Mouse (Mus musculus): ENCODE results near the gene Fchsd2. TPM values are rescaled to one million over a fixed set of nuclear protein-coding genes. Genes with fewer than 3 reads are reported as not detected.

The Fchsd2 gene
- polyA plus RNA-seq, 1 experiment from 2014 or later: 8.0 TPM

DNA sequence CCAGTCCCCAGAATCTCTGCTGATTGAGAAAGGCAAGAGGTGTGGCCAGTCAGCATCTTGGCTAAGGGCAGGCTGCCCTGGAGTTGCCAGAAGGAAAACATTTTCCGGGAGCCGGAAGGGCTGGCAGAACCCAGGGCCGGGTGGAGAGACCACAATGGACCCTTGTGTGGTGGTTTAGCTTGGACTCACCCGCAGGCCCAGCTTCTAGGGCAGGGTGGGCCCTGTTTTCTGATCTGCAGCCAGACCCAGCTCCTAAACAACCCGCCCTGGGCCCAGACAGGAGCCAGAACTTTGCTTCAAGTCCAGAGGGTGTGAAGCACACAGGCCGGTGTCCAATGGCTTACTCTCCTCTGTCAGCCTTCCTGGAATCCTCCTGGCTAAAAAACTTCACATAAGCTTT is 30.4 kb upstream of the Fchsd2 start:
- ATAC-seq: no peak
- 78% methylated on average over 6 of the region's 6 CpGs for WGBS (ENCODE audit: insufficient replicate concordance)
- Histone ChIP-seq H3K36me3 (no peaks in the 10 kb centered on the region), H3K9ac (no peak overlapping the region), H3K4me2 (no peak overlapping the region), H3K4me1 (peaks cover 28% of the 10 kb centered on the region; the same call in 1 of the 2 replicates), H3K9me3 (replicated peaks) (no peaks in the 10 kb centered on the region), H3K27me3 (replicated peaks) (0 out of 2 replicates have a peak, but pooled peaks cover 4% of the 10 kb centered on the region), H3K4me3 (no peak overlapping the region), H3K27ac (no peak overlapping the region)

DNA sequence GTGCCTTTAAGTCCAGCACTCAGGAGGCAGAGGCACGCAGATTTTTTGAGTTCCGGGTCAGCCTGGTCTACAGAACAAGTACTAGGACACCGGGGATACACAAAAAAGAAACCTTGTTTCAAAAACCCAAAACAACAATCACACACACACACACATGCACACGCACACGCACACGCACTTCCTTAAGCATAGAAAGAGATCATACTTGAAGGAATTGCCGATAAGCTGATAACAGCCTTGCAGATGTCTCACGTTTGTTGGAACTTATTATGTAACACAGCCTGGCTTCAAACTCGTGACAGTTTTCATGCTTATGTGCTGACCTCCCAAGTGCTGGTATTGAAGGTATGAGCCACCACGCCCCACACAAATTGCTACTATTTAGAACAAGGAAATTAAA is 29.1 kb upstream of the Fchsd2 start:
- WGBS (ENCODE audit: insufficient replicate concordance): 63% methylated on average over 10 of the region's 10 CpGs
- ATAC-seq: no peak
- no peak overlapping the region for H3K27ac ChIP-seq

DNA sequence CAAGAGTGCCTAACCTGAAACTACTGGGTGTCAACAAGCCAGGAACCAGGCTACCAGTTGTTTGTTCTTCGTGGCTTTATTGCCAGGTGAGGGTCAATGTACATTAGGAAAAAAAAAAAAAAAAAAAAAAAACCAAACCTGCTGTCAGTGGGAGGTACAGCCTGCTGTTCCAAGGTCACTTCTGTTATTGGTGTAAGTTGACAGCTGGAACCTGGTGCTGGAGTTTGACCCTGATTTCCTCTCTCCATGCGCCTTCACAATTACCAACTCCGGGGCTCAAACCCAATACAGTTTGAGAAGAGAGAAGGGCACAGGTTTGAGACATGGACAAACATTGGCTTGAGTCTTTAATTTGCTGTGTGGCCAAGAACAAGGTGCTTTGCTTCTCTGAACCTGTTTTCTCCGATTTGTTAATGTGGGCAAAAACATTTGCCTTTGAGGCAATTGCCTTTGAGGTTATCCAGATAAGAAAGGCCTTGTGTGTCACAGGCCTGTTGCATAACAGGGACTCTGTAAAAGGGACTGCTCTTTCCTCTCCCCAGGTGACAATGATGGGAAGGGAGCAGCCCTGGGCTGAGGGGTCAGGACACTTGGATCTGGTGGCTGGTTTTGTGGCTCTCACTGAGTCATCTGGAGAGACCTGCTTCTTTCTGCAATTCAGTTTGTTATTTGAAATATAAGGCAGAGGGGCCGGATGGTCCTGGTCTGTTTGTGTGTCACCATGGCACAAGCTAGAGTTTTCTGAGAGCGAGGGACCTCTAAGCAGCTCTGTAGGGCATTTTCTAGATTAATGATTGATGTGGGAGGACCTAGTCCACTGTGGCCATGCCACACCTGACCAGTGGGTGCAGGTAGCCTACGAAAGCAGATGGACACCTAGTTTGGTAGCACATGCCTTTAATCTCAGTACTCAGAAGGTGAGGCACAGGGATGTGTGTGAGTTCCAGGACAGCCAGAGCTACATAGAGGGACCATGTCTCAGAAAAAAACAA is 27.7 kb upstream of the Fchsd2 start:
- Histone ChIP-seq H3K27ac (peak overlapping the region; percentile 56), H3K4me3 (no peak overlapping the region), H3K4me2 (no peak overlapping the region), H3K4me1 (peaks cover 43% of the 10 kb centered on the region), H3K27me3 (replicated peaks) (0 out of 2 replicates have a peak, but pooled peaks cover 4% of the 10 kb centered on the region), H3K9ac (no peak overlapping the region), H3K9me3 (replicated peaks) (no peaks in the 10 kb centered on the region), H3K36me3 (no peaks in the 10 kb centered on the region)
- ATAC-seq: peak; percentile 59
- 68% methylated on average over 7 of the region's 7 CpGs for WGBS (ENCODE audit: insufficient replicate concordance)

More for the DNA sequence above, 29.1 kb upstream of the Fchsd2 start:
- Histone ChIP-seq H3K36me3 (no peaks in the 10 kb centered on the region), H3K27me3 (replicated peaks) (0 out of 2 replicates have a peak, but pooled peaks cover 4% of the 10 kb centered on the region), H3K9me3 (replicated peaks) (no peaks in the 10 kb centered on the region), H3K4me2 (no peak overlapping the region), H3K4me1 (peaks cover 28% of the 10 kb centered on the region; the same call in 1 of the 2 replicates), H3K4me3 (no peak overlapping the region), H3K9ac (no peak overlapping the region)

DNA sequence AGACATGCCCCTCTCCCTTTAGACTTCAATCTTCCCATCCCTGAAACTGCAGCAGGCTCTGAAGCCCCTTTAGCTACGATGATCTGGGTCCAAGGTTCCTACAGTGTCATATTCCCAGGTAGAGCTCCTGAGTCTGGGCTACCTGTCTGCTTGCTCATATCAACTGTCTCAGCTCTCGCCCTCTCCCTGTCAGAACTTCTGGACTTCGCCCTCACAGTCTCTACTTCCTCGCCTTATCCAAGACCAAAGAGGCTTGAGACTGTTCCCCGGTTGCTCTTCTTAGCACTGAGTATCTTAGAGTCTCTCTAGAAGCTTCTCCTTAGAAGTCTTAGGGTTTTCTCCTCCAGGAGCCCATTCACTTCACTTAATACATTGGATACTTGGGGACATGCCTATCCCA is 26.7 kb upstream of the Fchsd2 start:
- H3K4me2 ChIP-seq: no peak overlapping the region
- no peak overlapping the region; the same call in 1 of the 2 replicates for H3K27ac ChIP-seq
- peaks cover 44% of the 10 kb centered on the region for H3K4me1 ChIP-seq
- H3K36me3 ChIP-seq: no peaks in the 10 kb centered on the region
- ATAC-seq: no peak
- WGBS (ENCODE audit: insufficient replicate concordance): 65% methylated on average over 5 of the region's 5 CpGs
- no peak overlapping the region for H3K4me3 ChIP-seq
- no peaks in the 10 kb centered on the region for H3K9me3 ChIP-seq (replicated peaks)
- H3K27me3 ChIP-seq (replicated peaks): 0 out of 2 replicates have a peak, but pooled peaks cover 4% of the 10 kb centered on the region
- H3K9ac ChIP-seq: no peak overlapping the region

DNA sequence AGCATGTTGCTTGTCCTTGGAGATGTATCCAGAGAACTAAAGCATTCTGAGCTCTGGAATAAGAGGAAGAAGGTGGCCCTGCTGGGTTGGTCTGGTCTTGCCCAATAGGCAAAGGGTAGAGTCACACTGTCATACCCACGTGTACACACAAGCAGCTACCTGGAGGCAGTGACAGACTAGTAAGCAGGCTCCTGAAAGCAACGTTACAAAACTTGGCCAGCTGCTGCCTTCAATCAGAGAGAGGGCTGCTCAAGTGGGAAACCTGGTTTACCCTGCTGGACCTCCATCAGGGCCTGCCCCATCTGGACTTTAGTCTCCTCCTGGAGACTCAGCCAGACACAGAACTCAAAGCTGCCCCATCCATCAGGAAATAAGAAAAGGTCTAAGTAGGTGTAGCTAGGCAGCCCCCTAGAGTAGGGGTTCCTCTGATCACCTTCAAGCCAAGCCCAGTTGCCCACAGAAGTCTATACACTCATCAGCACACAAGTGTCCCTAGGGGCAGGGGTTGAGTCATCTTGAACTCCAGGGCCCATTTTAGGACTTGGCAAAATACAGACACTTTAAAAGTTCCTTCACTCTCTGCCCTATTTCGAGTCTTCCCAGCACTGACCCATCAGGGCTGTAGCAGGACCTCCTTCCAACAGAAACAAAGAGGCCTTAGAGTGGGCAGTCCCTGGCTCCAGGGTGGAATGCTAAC is 25.9 kb upstream of the Fchsd2 start:
- no peak overlapping the region for H3K27ac ChIP-seq
- H3K27me3 ChIP-seq (replicated peaks): 0 out of 2 replicates have a peak, but pooled peaks cover 4% of the 10 kb centered on the region
- no peaks in the 10 kb centered on the region for H3K9me3 ChIP-seq (replicated peaks)
- 38% methylated on average over 3 of the region's 3 CpGs for WGBS (ENCODE audit: insufficient replicate concordance)
- no peak overlapping the region for H3K9ac ChIP-seq
- H3K36me3 ChIP-seq: no peaks in the 10 kb centered on the region
- H3K4me3 ChIP-seq: no peak overlapping the region
- H3K4me1 ChIP-seq: peaks cover 45% of the 10 kb centered on the region
- no peak for ATAC-seq
- no peak overlapping the region for H3K4me2 ChIP-seq

DNA sequence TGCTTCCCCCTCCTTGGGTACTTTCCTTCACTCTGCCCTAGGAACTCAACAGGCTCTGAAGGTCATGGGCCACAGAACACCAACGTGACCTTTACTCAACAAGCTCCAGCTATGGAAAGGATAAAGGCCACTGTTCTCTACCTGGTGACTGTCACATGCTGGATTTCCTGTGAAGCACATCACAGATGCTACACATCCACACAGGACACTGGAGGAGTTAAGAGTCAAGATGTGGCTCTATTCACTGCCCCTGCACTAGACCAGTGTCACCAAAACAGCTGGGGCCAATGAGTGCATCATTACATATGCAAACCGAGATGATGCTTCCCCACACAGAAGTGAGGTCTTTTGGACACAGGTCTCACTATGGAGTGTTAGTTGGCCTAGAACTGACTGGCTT is 25.1 kb upstream of the Fchsd2 start:
- Histone ChIP-seq H3K9ac (no peak overlapping the region), H3K4me2 (no peak overlapping the region), H3K27ac (no peak overlapping the region), H3K4me3 (no peak overlapping the region), H3K9me3 (replicated peaks) (no peaks in the 10 kb centered on the region), H3K4me1 (peaks cover 48% of the 10 kb centered on the region), H3K27me3 (replicated peaks) (no peaks in the 10 kb centered on the region), H3K36me3 (no peaks in the 10 kb centered on the region)
- 57% methylated on average over 2 of the region's 2 CpGs for WGBS (ENCODE audit: insufficient replicate concordance)
- ATAC-seq: no peak

DNA sequence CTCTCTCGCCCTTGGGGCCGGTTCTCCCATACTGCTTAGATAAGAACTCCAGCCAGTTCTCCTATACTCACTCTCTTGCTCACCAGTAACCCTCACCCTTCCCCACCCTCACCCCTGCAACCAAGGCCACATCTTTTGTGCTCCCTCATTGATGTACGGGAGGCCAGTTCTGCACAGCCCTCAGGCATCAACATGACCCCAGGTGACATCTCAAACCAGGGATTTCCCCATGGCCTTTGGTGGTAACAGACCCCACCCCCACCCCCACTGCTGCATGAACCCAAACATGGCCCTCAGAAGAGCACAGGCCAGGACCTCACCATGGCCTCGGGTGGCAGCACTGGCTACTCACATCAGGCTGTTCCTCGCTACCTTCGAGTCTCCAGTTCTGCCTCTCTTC is 23.4 kb upstream of the Fchsd2 start:
- Histone ChIP-seq H3K9ac (no peak overlapping the region), H3K9me3 (replicated peaks) (no peaks in the 10 kb centered on the region)

DNA sequence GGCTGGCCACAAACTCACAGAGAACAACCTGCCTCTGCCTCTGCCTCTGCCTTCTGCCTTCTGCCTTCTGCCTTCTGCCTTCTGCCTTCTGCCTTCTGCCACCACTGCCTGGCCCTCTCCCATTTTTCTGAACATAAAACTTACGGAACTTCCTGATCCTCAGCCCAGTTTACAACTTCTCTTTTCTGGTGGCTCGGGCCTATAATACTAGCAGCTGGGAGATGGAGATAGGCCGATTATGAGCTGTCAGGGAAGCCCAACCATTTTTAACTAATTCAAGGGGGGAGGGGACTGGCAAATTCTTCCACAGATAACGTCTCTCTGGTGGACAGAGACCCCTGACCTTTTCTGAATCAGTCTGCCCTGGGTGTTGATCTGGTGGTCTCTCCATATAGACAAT is 22.3 kb upstream of the Fchsd2 start:
- Histone ChIP-seq H3K27ac (no peak overlapping the region), H3K9me3 (replicated peaks) (no peaks in the 10 kb centered on the region), H3K4me2 (no peak overlapping the region), H3K4me3 (no peak overlapping the region), H3K36me3 (no peaks in the 10 kb centered on the region), H3K4me1 (peaks cover 55% of the 10 kb centered on the region), H3K27me3 (replicated peaks) (no peaks in the 10 kb centered on the region), H3K9ac (no peak overlapping the region)
- 7% methylated on average over 4 of the region's 4 CpGs for WGBS (ENCODE audit: insufficient replicate concordance)
- no peak for ATAC-seq

More for the DNA sequence above, 23.4 kb upstream of the Fchsd2 start:
- Histone ChIP-seq H3K36me3 (no peaks in the 10 kb centered on the region), H3K4me2 (no peak overlapping the region), H3K27ac (no peak overlapping the region), H3K4me3 (no peak overlapping the region), H3K4me1 (peaks cover 49% of the 10 kb centered on the region), H3K27me3 (replicated peaks) (no peaks in the 10 kb centered on the region)
- peak; percentile 45; the same call in 1 of the 2 replicates for ATAC-seq
- WGBS (ENCODE audit: insufficient replicate concordance): 58% methylated on average over 6 of the region's 6 CpGs

DNA sequence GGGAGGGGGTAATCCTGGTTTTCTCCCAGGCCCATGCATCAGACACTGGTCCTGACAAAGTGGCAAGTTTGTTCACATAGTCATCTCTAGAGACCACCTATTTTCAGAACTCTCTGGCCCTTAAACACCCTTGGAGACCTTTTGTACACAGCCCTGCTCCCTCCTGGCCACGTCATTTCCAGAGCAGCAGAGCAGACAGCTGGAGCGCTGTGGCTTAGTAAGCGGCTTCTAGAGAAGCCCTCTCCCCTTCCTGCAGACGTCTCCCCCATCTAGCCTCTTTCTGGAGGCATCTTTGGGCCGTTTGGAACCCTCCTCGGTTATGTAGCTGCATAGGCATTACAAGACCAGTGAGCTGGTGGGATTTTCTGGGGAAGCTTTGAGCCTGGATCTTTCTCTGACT is 21.6 kb upstream of the Fchsd2 start:
- no peak overlapping the region for H3K4me2 ChIP-seq
- no peak overlapping the region for H3K27ac ChIP-seq
- ATAC-seq: no peak
- H3K9me3 ChIP-seq (replicated peaks): no peaks in the 10 kb centered on the region
- no peaks in the 10 kb centered on the region for H3K36me3 ChIP-seq
- H3K9ac ChIP-seq: no peak overlapping the region
- peaks cover 55% of the 10 kb centered on the region for H3K4me1 ChIP-seq
- H3K27me3 ChIP-seq (replicated peaks): no peaks in the 10 kb centered on the region
- H3K4me3 ChIP-seq: no peak overlapping the region
- 21% methylated on average over 6 of the region's 6 CpGs for WGBS (ENCODE audit: insufficient replicate concordance)

DNA sequence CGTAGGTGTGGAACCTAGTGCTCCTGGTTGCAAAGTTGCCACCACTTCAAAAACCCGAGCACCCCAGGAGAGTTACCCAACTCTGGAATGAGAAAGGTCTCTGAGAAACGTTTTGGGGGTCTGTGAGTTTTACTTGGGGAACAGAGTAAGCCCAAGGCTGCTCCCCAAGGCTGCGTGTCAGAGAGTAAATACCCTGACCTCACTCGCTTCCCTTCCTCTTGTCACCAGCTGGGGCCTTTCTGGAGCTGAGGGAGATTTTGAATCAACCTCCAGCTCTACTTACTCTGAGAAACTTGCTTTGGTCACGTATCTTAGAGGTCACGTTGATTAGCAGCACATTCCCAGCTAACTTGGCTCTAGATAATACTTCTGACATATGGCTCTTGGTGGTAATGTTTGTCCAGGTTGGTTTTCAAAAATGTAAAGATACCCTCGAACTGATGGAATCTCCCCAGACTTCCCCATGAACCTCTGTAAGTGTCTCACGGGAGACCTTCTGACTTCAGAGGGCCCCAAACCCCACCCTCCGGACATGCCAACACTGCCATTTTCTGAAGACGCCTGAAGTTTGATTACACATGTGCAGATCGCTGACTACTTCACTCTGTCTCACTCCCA is 20.4 kb upstream of the Fchsd2 start:
- peaks cover 55% of the 10 kb centered on the region for H3K4me1 ChIP-seq
- no peaks in the 10 kb centered on the region for H3K36me3 ChIP-seq
- peak overlapping the region; percentile 37; the same call in 1 of the 2 replicates for H3K27ac ChIP-seq
- no peak overlapping the region for H3K9ac ChIP-seq
- no peaks in the 10 kb centered on the region for H3K9me3 ChIP-seq (replicated peaks)
- H3K4me3 ChIP-seq: no peak overlapping the region
- no peak overlapping the region for H3K4me2 ChIP-seq
- no peaks in the 10 kb centered on the region for H3K27me3 ChIP-seq (replicated peaks)
- ATAC-seq: no peak
- WGBS (ENCODE audit: insufficient replicate concordance): 35% methylated on average over 12 of the region's 12 CpGs

DNA sequence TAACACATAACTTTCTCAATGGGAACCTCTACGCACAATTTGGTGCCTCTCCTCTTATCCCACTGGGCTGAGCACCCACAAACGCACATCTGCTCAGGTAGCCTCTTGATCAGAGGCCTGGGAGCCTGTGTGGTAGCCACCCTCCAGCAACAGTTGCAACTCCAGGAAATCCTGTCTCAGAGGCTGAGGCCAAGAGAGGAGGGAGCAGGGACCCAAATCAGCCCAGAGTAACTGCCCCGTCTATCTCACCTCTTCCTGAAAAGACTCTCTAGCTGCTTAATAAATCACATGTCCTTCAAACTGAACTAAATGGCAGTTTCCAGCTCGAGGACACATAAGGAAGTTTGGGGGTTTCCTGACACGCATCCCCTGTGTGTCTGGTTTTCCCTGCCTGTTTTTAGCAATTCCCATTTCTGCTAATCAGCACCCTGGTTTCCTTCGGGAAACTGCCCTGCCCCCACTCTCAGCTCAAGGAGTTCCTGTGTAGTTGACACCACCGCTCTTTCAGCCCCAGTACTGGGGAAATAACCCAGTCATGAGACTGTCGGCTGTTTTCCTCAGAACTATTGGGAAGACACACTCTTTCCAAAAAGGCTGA is 18.4 kb upstream of the Fchsd2 start:
- ATAC-seq: no peak
- H3K4me1 ChIP-seq: peaks cover 47% of the 10 kb centered on the region
- H3K36me3 ChIP-seq: no peaks in the 10 kb centered on the region
- no peaks in the 10 kb centered on the region for H3K27me3 ChIP-seq (replicated peaks)
- 31% methylated on average over 8 of the region's 8 CpGs for WGBS (ENCODE audit: insufficient replicate concordance)
- H3K9me3 ChIP-seq (replicated peaks): no peaks in the 10 kb centered on the region
- H3K4me3 ChIP-seq: no peak overlapping the region
- H3K4me2 ChIP-seq: no peak overlapping the region
- H3K27ac ChIP-seq: 0 out of 2 replicates have a peak overlapping the region, but pooled peaks have one; percentile 36
- H3K9ac ChIP-seq: no peak overlapping the region

Data from liver, embryonic 12.5 days (tissue).